Mouse (Mus musculus) kidney, embryonic 14.5 days (tissue): Measurements from ENCODE around the gene C1rl. TPM values are rescaled to one million over a fixed set of nuclear protein-coding genes. Genes with fewer than 3 reads are reported as not detected.
"Not testable (repeated sequence)": the region's sequence is repeated elsewhere in the genome, so short reads cannot be mapped to it uniquely, and the experiment has no call there.

Source experiments
- ATAC-seq: fragments of 200-750 bp; cut with Nextera tagmentation; 2 replicates; pipeline ENCODE4 v1.8.0; 2017; ENCODE audit warnings: moderate number of reproducible peaks, mild to moderate bottlenecking, moderate TSS enrichment, moderate library complexity; ENCODE audit not compliant: low FRiP score, low TSS enrichment
- H3K27ac ChIP-seq: fragments of 300-500 bp; sonication (generic); 2 replicates; pipeline ENCODE4 v1.5.1; 2014; ENCODE audit warnings: low read depth, mild to moderate bottlenecking, low read length, moderate library complexity, mixed read lengths
- H3K27me3 ChIP-seq: fragments of 300-500 bp; sonication (generic); 2 replicates; pipeline ENCODE4 v1.6.1; 2014; ENCODE audit warnings: mild to moderate bottlenecking, low read length; ENCODE audit not compliant: control insufficient read depth, insufficient read depth
- H3K36me3 ChIP-seq: fragments of 300-500 bp; sonication (generic); 2 replicates; pipeline ENCODE4 v1.6.1; 2014; ENCODE audit warnings: low read length, mixed read lengths; ENCODE audit not compliant: control insufficient read depth, insufficient read depth
- H3K4me1 ChIP-seq: fragments of 300-500 bp; sonication (generic); 2 replicates; pipeline ENCODE4 v1.6.1; 2014; ENCODE audit warnings: low read length, mixed read lengths; ENCODE audit not compliant: control insufficient read depth, insufficient read depth
- H3K4me2 ChIP-seq: fragments of 300-500 bp; sonication (generic); replicated peaks from 2 replicates; pipeline ENCODE4 v1.6.1; 2014; ENCODE audit warnings: low read depth, mild to moderate bottlenecking, low read length
- H3K4me3 ChIP-seq: fragments of 300-500 bp; sonication (generic); 2 replicates; pipeline ENCODE4 v1.5.1; 2014; ENCODE audit warnings: mild to moderate bottlenecking, low read length
- H3K9ac ChIP-seq: fragments of 300-500 bp; sonication (generic); 2 replicates; pipeline ENCODE4 v1.6.1; 2014; ENCODE audit warnings: low read depth, mild to moderate bottlenecking, low read length, moderate library complexity
- H3K9me3 ChIP-seq: fragments of 300-500 bp; sonication (generic); 2 replicates; pipeline ENCODE4 v1.6.1; 2016; ENCODE audit warnings: low read length; ENCODE audit not compliant: control insufficient read depth
- WGBS: fragments of 180-500 bp; shearing (Covaris S2); extraction: QIAGEN DNeasy Blood & Tissue Kit; methylation state at CpG from one replicate; pipeline ENCODE4 v1.1.7; 2014; 5-methylcytosine and 5-hydroxymethylcytosine counted together
- polyA plus RNA-seq: library from polyadenylated mRNA; unstranded; fragments of >200 nt; fragmentation: Nextera tagmentation; extraction: Ambion mirVana; gene quantifications from 2 replicates; pipeline ENCODE4 v1.2.1, GENCODE M21; 2014

C1rl gene
- polyA plus RNA-seq, 1 experiment from 2014 or later = 1.1 TPM

GRCm38 (mm10) chr6:124536125-124536829, 43.4 kb downstream of the C1rl start:
- H3K27ac ChIP-seq, H3K4me3 ChIP-seq, H3K27me3 ChIP-seq, H3K4me2 ChIP-seq, H3K9me3 ChIP-seq, ATAC-seq, H3K36me3 ChIP-seq, H3K4me1 ChIP-seq, H3K9ac ChIP-seq: not testable (repeated sequence)
- 82% methylated on average over 8 of the region's 8 CpGs for WGBS

- H3K4me3 ChIP-seq, H3K4me1 ChIP-seq, H3K36me3 ChIP-seq, ATAC-seq, H3K27me3 ChIP-seq, H3K4me2 ChIP-seq, H3K27ac ChIP-seq, H3K9me3 ChIP-seq, H3K9ac ChIP-seq: not testable (repeated sequence)
- 73% methylated on average over 2 of the region's 2 CpGs for WGBS
Observed at GRCm38 (mm10) chr6:124541176-124541575, 48.3 kb downstream of the C1rl start.

- WGBS = 6% methylated on average over 1 of the region's 1 CpGs
- H3K9ac ChIP-seq, H3K27me3 ChIP-seq, H3K4me3 ChIP-seq, H3K4me1 ChIP-seq, H3K9me3 ChIP-seq, H3K27ac ChIP-seq, H3K4me2 ChIP-seq, H3K36me3 ChIP-seq: not testable (repeated sequence)
- peak; percentile 75 for ATAC-seq
Observed at GRCm38 (mm10) chr6:124542284-124542683, 49.4 kb downstream of the C1rl start, which contains the start of gene C1s1. C1s1 (minus strand) TSS chr6:124542359.

- no peak overlapping the region for H3K27ac ChIP-seq
- no peaks in the 10 kb centered on the region for H3K9me3 ChIP-seq
- ATAC-seq = peak; percentile 47; the same call in 1 of the 2 replicates
- no peak overlapping the region for H3K4me3 ChIP-seq
- no peak overlapping the region for H3K9ac ChIP-seq
- no peaks in the 10 kb centered on the region for H3K27me3 ChIP-seq
- no peaks in the 10 kb centered on the region for H3K36me3 ChIP-seq
- 80% methylated on average over 4 of the region's 6 CpGs for WGBS
- no peak overlapping the region for H3K4me2 ChIP-seq
- H3K4me1 ChIP-seq = no peaks in the 10 kb centered on the region
Observed at GRCm38 (mm10) chr6:124544466-124544865, 51.6 kb downstream of the C1rl start.

GRCm38 (mm10) chr6:124545425-124545824, 52.5 kb downstream of the C1rl start:
- Histone ChIP-seq H3K36me3 (no peaks in the 10 kb centered on the region), H3K4me1 (no peaks in the 10 kb centered on the region), H3K9ac (no peak overlapping the region), H3K9me3 (no peaks in the 10 kb centered on the region; the same call in 1 of the 2 replicates), H3K27ac (no peak overlapping the region), H3K27me3 (no peaks in the 10 kb centered on the region), H3K4me2 (no peak overlapping the region), H3K4me3 (no peak overlapping the region)
- WGBS = 77% methylated on average over 2 of the region's 2 CpGs
- ATAC-seq = no peak

GRCm38 (mm10) chr6:124547979-124548378, 55.1 kb downstream of the C1rl start:
- WGBS = 94% methylated on average over 2 of the region's 3 CpGs
- not testable (repeated sequence) for ATAC-seq, H3K27me3 ChIP-seq

GRCm38 (mm10) chr6:124549023-124549550, 56.2 kb downstream of the C1rl start:
- H3K27ac ChIP-seq = no peak overlapping the region
- H3K27me3 ChIP-seq = no peaks in the 10 kb centered on the region
- H3K9me3 ChIP-seq = peaks cover 8% of the 10 kb centered on the region
- no peak overlapping the region for H3K4me3 ChIP-seq
- 94% methylated on average over 3 of the region's 3 CpGs for WGBS
- no peak overlapping the region for H3K4me2 ChIP-seq
- no peak overlapping the region for H3K9ac ChIP-seq
- H3K4me1 ChIP-seq = no peaks in the 10 kb centered on the region
- no peak for ATAC-seq
- no peaks in the 10 kb centered on the region for H3K36me3 ChIP-seq

More at GRCm38 (mm10) chr6:124547979-124548378, 55.1 kb downstream of the C1rl start:
- not testable (repeated sequence) for H3K9me3 ChIP-seq, H3K36me3 ChIP-seq, H3K4me3 ChIP-seq, H3K4me1 ChIP-seq, H3K4me2 ChIP-seq, H3K27ac ChIP-seq, H3K9ac ChIP-seq

GRCm38 (mm10) chr6:124552766-124553165, 59.9 kb downstream of the C1rl start:
- ATAC-seq = no peak
- H3K4me1 ChIP-seq = no peaks in the 10 kb centered on the region
- no peak overlapping the region for H3K9ac ChIP-seq
- H3K4me2 ChIP-seq = no peak overlapping the region
- H3K9me3 ChIP-seq = peaks cover 8% of the 10 kb centered on the region
- no peaks in the 10 kb centered on the region for H3K27me3 ChIP-seq
- 70% methylated on average over 22 of the region's 22 CpGs for WGBS
- H3K27ac ChIP-seq = no peak overlapping the region
- H3K36me3 ChIP-seq = no peaks in the 10 kb centered on the region
- H3K4me3 ChIP-seq = no peak overlapping the region

- H3K4me2 ChIP-seq, H3K4me3 ChIP-seq, ATAC-seq, H3K27ac ChIP-seq, H3K27me3 ChIP-seq, H3K9ac ChIP-seq, H3K36me3 ChIP-seq, H3K9me3 ChIP-seq, H3K4me1 ChIP-seq: not testable (repeated sequence)
- WGBS = 85% methylated on average over 2 of the region's 2 CpGs
Observed at GRCm38 (mm10) chr6:124555956-124556355, 63.0 kb downstream of the C1rl start.
